Mouse (Mus musculus) B cell, adult 2 months (primary cell): ENCODE results near the gene Fam49a.
A peak's percentile ranks its signal among the peaks of the same experiment; 100 is the strongest.

ENCODE experiments used
- DNase-seq, 2 experiments: peaks; one replicate each; pipeline ENCODE4 v3.0.0; 2022

The Fam49a gene

GRCm38 (mm10) chr12:12362371-12362770 lies 100.4 kb downstream of the Fam49a start:
- no peak for DNase-seq

- no peak for DNase-seq
Observed at GRCm38 (mm10) chr12:12364201-12364600, 102.3 kb downstream of the Fam49a start.

- DNase-seq, result no peak
Observed at GRCm38 (mm10) chr12:12367423-12367822, 105.5 kb downstream of the Fam49a start.

GRCm38 (mm10) chr12:12373111-12373862 lies 111.3 kb downstream of the Fam49a start:
- no peak for DNase-seq

- DNase-seq, result no peak
Observed at GRCm38 (mm10) chr12:12379056-12379455, 117.1 kb downstream of the Fam49a start.

GRCm38 (mm10) chr12:12389271-12389670 lies 127.3 kb downstream of the Fam49a start:
- no peak for DNase-seq

- peak; percentile 54 to 58 for DNase-seq
Observed at GRCm38 (mm10) chr12:12396224-12396623, 134.3 kb downstream of the Fam49a start.

- peak; percentile 54 to 60 for DNase-seq
Observed at GRCm38 (mm10) chr12:12401051-12401465, 139.1 kb downstream of the Fam49a start.

GRCm38 (mm10) chr12:12401504-12401903 lies 139.6 kb downstream of the Fam49a start:
- peak; percentile 2 to 11 for DNase-seq

- no peak for DNase-seq
Observed at GRCm38 (mm10) chr12:12405491-12406110, 143.7 kb downstream of the Fam49a start.

GRCm38 (mm10) chr12:12409044-12409443 lies 147.1 kb downstream of the Fam49a start:
- DNase-seq, result no peak

- DNase-seq, result peak; percentile 88
Observed at GRCm38 (mm10) chr12:12412674-12413073, 150.7 kb downstream of the Fam49a start.

GRCm38 (mm10) chr12:12420423-12420822 lies 158.5 kb downstream of the Fam49a start:
- DNase-seq, result no peak

GRCm38 (mm10) chr12:12420841-12421579 lies 159.1 kb downstream of the Fam49a start:
- DNase-seq, result peak; percentile 88

GRCm38 (mm10) chr12:12421580-12421878 lies 159.6 kb downstream of the Fam49a start:
- DNase-seq, result no peak

GRCm38 (mm10) chr12:12425188-12425587 lies 163.2 kb downstream of the Fam49a start:
- no peak for DNase-seq

GRCm38 (mm10) chr12:12427285-12427684 lies 165.3 kb downstream of the Fam49a start:
- no peak for DNase-seq

- no peak for DNase-seq
Observed at GRCm38 (mm10) chr12:12428886-12429285, 166.9 kb downstream of the Fam49a start.
